Mouse (Mus musculus): Measurements from ENCODE around the gene Kirrel3.
A peak's percentile ranks its signal among the peaks of the same experiment; 100 is the strongest.

Gene Kirrel3

DNA sequence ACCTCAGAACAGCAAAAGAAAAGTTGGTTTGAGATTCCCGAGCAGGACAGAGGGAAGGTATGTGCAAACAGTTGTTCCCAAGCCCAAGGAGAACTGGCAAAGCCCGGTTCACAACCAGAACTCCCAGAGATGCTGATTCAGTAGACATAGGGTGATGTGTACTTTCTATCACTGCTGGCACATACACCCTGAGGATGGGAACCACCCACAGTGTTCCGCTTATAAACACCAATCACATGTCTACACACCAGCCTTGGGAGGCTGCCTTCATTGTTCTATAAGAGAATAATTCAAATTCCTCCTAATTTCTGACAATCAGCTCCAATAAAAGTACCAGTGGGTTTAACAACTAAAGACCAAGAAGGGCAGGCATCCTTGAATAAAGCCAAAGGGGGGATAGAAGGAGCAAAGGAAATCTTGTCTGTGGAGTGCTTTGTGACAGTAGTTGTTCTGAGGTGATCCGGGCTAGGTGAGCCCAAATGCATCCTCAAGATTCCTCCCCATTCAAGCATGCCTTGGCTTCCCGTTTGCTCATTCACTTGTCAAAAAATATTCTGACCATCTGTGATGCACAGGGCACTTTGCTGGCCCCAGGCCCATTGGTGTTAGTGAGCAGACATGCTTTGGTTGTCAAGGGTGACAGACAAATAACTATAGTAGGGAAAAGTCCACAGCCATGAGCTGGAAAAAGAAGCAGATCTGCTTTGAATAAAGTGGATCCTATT is 266.5 kb downstream of the Kirrel3 start:
- no peak for DNase-seq (ENCODE audit: low spot score in 2 of 2)

DNA sequence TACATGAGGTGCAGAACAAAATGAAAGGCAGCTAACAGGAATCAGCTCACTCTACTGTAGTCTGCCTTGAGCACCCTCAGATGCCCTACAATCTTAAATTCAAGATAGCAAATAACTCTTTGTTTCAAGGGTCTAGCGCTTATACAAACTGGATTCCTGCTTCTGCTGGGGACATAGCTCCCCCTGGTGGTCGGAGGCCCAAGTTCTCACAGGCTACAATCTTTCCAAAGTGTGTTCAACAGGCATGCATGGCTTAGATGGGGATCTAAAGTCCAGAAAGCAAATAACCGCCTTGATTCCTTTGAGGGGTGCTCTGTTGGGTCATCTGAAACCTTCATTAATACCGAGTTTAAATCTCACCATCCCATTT is 267.1 kb downstream of the Kirrel3 start:
- DNase-seq (ENCODE audit: low spot score in 2 of 2): peak; percentile 57 to 60

DNA sequence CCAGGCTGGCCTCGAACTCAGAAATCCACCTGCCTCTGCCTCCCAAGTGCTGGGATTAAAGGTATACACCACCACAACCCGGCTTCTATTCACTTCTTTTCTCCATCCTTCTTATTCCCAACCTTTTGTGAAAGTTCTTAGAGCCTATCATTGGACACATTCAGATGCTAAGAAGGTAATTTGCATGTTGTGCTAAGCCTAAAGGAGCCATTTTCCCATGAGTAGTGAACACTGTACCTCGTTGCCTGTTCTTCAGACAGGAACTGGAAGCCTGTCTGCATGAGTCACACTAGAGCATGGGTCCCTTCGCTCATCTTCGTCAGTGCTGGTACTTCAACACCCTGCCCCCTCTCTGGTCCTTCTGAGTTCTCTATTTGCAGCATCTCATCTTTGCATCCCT is 268.2 kb downstream of the Kirrel3 start:
- no peak for DNase-seq (ENCODE audit: low spot score in 2 of 2)

DNA sequence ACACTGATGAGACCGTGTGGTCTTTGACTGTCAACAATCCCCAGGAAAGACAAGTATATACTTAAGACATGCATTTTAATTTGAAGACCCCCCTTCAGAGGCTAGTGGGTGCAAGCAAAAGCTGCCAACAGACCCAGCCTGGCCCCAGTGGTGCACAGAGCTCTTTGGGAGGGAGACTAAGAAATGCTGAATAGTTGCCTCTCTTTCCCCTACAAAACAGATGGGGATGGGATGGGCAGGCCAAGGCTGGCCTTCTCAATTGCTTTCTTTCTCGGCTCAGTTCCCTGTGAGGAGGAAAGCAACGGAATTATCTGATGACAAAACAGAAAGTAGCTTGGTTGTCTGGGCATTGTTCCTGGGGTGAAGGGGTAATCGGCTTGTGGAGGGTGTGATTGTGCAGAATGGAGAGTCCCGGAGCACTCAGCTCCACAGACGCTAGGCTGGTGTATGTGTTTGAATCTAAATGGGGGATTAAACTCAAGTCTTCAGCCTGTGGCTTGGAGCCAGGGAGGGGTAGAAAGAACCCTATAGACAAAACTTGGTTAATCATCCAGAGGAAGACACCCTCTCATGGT is 268.9 kb downstream of the Kirrel3 start:
- DNase-seq (ENCODE audit: low spot score in 2 of 2): no peak

DNA sequence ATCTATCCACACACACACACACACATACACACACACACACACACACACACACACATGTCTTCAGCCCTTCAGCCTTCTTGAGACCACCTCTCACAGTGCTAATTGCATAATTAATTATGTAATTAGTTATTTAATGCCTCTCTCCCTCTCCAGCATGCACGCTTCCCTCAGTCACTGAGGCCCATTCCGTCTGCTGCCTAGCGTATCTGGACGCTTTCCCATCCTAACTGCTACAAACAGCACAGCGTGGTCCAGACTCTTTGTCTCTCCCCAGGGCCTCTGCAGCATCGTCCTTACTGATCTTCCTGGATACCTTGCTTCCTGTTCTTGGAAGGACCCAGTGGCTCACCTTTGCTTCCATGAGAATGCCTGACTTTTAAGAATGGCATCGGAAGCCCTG is 270.4 kb downstream of the Kirrel3 start:
- DNase-seq (ENCODE audit: low spot score in 2 of 2): no peak

DNA sequence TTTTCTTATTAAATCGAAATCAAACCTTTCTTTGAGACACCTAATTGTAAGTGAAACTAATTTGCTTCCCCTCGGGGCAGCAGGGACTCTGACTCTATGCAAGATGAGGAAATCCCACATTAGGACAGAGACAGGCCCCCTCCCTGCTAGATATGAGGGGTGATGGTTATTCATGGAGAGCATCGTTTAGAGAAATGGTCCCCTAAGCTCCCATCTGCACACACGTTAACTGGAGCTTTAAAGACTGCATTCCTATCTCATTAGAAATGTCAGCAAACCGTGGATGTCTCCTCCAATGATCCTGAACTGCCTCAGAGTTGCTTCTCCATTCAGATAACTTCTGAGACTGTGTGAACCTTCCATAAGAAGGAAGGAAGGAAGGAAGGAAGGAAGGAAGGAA is 273.2 kb downstream of the Kirrel3 start:
- DNase-seq (ENCODE audit: low spot score in 2 of 2): no peak

DNA sequence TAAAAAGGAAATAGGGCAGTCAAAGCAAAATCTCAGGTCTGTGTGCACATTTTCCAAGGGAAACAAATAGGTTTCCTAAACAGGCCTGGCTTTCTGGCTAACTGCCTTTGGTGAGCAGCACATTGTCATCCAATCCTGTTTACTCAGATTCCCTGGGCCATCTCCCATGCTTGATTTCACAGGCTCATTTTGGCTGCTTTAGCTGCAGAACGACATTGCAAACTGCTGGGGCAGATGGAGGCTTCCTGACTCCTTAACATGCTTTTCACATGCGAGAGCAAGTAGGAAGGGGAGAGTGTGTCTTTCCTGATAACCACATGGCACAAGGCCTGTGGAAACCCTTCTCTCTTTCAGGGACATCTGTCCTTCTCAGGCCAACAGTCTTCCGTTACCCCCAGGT is 274.8 kb downstream of the Kirrel3 start:
- DNase-seq (ENCODE audit: low spot score in 2 of 2): no peak

DNA sequence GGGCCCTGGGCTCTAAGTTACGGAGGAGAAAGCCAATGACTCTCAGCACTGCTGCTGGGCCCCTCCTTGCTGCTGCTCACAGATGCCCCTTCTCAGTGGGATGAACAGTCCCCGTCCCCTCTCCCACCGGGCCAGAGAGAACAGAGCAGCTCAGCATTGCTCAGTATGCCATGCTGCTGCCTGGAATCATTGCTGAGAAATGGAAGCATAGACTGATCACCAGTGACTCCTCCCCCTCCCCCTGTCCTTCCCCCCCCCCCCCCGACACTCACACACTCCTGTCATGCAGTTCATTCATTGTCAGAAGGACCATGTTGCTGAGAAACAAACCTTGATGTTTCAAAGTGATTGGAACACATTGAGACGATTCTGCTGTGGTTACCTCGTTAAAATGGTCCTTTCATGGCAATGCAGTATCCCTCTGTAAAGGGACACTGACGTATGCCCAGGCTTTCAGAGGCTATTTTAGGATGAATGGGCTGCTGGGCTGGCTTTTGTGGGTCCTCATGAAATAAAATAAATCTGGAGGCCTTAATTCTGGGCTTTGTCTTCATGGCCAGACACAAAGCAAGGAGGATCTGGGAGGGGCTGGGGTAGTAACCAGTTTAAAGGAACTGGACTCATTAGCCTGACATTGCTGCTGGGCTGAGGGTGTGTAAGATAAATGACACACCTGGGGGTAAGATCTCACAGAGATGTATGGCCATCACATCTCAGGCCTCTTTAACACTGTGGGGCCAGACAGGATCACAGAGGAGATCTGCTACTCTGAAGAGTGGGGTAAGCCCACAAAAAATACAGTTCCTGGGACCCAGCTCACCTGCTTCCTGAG is 281.3 kb downstream of the Kirrel3 start:
- DNase-seq (ENCODE audit: low spot score in 2 of 2): no peak

DNA sequence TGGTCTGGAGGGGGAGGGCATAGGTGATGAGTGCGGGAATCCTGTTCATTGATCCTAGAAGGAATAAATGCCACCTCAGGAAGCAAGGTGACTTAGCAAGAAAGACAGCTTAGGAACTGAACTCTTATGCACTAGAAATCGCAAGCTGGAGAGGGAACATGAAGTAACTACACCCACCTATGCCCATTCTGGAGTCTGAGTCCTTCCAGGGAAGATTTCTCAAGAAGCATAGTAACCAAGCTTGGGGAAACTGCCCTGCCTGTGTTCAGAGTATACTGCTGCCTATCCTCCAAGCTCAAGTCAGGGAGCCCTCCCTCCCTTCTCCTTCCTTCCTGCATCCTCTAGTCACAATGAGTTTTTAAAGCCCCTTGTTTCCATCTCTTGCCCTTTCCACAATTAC is 283.3 kb downstream of the Kirrel3 start:
- no peak for DNase-seq (ENCODE audit: low spot score in 2 of 2)

DNA sequence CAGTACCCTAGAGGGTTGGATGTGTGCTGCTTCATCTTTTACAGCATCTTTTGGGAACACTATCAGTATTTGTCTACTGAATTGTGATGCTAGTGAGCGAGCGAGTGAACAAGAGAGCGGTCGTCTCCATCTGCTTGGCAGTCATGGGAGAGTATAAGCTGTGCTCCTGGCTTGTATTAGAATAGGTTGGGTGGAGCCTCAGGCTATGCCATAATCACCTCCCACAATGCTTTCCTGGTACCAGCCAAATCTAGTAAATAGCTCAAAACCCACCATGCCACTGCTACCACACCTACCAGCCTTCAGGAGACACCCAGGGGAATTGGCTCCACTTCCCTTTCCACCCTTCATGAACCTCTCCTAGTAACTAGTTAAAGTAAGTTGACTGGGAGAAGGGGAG is 285.3 kb downstream of the Kirrel3 start:
- DNase-seq (ENCODE audit: low spot score in 2 of 2): no peak

DNA sequence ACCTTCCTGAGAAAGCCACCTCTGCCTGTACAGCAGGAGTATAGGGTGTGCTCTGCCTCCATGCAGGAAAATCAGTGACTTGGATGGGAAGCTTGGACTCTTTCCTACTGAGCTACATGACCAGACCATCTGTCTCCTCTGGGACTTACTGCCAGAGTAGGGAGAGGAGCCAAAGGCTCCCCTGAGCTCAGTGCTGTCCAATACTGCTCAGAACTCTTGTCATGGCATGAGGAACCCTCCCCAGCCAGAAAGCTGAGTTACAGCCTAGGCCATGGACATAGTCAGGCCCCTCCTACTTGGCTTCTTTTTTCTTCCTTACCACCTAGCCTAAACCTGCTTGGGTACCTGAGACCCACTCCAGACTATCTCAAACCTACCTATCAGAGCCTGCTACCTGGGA is 285.7 kb downstream of the Kirrel3 start:
- DNase-seq (ENCODE audit: low spot score in 2 of 2): no peak

DNA sequence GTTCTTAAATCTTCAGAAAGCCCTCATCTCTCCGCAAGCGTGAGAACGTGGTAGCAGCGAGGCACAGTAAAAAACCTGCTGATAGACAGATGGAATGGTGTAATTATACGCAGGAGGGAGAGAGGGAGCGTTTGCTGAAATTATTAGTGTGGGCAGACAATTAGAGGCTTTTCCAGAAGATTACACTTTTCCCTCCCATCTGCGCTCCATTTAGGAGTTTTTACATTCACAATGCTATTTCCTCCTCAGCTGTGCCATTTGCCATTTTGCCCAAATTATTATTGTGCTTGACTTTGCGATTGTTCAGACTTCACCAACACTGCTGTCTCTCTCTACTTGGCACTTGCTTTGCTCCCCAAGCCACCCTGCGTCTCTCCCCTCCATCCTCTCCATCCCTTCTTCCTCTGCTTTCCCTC is 286.3 kb downstream of the Kirrel3 start:
- no peak for DNase-seq (ENCODE audit: low spot score in 2 of 2)

DNA sequence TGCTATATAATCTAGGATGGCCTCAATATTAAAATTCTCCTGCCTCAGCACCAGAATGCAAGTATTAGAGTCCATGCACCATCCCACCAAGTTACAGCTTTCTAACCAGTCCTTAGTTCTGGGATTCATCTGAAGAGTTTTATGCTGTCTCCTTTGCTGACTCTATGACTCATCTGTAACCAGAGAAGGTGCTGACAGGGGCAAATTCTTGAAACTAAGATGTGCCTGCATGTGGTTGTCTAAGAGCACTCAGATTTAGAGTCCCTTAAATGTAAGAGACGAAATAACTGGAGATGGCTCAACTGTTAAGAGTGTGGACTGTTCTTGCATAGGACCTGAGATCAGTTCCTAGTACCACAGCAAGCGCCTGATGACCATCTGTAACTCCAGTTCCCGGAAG is 295.7 kb downstream of the Kirrel3 start:
- no peak for DNase-seq (ENCODE audit: low spot score in 2 of 2)

DNA sequence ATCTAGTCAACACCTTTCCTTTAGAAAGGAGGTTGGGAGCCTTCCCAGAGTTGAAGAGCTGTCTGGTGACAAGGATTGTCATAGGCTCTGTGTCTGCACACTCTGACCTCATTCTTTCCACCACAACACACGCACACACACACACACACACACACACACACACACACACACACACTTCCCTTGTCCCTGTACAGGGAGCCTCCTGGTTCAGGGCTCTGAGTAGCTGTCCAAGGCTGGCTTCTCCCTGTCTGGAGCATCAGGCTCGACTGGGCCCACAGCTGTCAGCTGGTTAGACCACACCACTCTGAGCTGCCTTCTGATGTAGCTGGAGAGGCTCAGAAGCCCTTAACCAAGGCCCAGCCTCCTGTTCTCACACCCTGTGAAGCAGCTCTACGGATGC is 302.2 kb downstream of the Kirrel3 start:
- DNase-seq (ENCODE audit: low spot score in 2 of 2): no peak

DNA sequence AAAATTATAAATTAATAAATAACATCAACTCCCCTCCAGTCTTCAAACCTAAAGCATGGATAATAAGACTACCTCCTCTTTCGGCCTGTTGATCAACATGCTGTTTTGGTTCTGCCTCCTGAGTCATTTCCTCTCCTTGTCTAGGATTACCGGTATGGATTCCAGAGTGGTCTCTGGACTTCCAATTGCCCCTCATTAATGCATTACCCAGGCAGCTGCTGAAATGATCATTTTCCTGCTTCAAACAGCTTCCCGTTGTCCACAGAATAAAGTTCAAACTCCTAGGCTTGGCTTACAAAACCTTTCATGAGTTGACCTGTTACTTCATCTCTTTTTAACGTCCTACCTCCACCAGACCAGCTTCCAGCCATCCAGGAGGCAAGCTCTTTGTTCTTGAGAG is 309.5 kb downstream of the Kirrel3 start:
- no peak for DNase-seq (ENCODE audit: low spot score in 2 of 2)

DNA sequence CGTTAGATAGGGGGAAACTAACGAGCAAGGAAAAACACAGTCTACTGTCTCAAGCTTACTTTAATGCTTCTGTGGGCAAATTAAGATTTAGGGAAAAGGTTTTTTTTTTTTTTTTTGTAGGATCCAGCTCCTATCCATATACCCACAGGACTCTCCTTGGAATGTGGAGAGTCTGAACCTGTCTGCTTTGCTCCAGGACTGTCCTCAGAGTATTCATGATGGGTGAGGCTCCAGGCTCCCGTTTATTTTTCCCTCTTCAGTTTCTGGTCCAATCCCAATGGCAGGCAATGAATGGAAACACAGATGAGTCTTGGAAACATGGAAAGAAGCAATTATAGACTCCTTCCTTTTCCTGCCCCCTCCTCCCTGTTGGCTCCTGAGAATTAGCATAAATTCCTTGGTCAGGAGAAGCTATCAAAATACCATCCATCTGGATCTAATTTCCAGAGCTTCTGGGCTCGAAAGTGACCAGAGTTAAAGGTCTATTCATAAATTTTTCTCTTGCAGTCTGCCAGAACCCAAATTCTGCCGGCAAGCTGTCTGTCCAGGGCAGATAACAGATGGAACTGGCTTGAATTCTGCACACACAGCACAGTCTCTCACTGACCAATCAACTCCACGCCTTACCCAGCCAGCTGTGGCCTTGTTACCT is 312.1 kb downstream of the Kirrel3 start:
- no peak for DNase-seq (ENCODE audit: low spot score in 2 of 2)

DNA sequence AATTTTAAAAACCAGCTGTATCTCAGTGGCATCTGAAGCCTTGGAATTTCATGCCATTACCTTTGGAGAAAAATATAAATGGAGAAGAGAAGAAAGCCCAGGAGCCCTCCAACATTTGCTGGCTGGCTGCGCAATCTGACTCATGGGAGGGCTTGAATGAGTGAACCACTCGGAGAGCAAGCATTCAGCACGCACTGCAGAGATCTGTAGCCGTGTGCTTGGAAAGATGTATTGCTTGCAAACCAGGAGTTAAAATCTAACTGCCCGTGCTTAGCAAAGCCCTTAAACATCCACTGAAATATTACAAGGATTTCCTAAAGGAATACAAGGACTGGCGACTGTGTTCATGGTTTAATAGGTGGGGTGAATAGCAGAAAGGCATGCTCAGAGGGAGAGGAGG is 316.0 kb downstream of the Kirrel3 start:
- DNase-seq (ENCODE audit: low spot score in 2 of 2): no peak

DNA sequence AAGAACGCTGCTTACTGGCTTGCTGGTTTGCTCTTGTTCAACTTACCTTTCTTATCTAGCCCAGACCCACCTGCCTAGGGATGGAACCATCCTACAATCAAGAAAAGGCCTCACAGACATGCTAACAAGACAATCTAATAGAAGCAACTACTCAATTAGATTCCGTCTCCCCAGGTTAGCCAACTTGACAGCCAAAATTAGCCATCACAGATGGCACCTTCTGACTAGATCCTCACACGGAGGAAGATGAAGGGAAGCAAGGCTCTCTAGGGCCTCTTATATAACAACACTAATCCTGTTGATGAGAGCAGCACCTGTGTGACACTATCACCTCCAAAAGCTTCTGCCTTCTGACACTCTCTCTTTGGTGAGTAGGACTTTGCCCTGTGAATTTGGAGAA is 321.2 kb downstream of the Kirrel3 start:
- no peak for DNase-seq (ENCODE audit: low spot score in 2 of 2)

DNA sequence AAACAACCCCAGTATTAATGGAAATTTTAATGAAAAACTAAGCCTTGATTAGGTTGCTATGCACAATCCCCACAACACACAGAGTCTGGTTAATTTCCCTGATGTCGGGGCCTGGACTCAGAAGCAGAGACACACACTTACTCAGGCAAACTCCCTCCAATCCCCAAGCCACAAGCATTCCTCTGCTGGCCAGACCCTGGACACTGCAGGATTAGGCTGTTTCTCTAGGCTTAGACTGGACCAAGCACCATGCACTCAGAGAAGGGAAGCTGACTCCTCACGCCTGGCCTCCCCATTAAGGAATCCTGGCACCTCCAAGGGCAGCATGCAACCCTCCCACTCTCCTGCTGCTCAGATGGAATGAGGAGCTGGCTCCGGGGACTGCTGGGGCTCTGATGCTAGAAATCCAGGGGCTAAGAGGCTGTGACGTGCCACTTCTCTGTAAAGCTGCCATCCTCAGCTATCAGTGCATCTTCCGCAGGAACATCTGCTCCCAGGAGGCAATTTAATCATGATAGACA is 324.4 kb downstream of the Kirrel3 start:
- DNase-seq (ENCODE audit: low spot score in 2 of 2): no peak

DNA sequence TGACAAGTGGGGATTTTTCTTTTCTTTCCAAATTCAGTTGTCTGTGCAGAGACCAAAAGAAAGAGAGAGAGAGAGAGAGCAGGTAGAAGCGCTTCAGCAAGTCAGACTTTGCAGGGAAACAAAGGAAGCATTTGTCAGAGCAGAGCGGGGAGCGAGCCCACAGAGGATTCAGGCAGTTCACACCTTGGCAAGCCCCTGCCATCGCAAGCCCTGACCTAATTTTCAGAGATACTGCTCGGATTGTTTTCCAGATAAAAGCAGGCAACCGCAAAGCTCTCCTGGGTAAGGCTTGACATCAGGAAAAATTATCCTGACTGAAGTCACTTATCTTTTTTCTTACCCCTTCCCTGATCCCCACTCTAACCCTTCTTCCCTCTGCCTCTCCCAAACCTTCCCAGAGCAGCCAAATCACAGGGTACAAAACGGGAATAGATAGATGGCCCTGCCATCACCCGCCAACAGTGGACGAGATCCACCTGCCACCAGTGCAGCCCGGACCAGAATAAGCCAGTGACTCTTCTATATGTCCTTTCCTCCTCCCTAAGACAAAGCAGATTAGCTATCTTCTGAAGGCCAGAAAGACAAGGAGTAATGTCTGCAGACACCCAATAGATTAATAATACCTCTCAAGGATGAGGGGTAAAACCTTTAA is 332.8 kb downstream of the Kirrel3 start:
- no peak for DNase-seq (ENCODE audit: low spot score in 2 of 2)

DNA sequence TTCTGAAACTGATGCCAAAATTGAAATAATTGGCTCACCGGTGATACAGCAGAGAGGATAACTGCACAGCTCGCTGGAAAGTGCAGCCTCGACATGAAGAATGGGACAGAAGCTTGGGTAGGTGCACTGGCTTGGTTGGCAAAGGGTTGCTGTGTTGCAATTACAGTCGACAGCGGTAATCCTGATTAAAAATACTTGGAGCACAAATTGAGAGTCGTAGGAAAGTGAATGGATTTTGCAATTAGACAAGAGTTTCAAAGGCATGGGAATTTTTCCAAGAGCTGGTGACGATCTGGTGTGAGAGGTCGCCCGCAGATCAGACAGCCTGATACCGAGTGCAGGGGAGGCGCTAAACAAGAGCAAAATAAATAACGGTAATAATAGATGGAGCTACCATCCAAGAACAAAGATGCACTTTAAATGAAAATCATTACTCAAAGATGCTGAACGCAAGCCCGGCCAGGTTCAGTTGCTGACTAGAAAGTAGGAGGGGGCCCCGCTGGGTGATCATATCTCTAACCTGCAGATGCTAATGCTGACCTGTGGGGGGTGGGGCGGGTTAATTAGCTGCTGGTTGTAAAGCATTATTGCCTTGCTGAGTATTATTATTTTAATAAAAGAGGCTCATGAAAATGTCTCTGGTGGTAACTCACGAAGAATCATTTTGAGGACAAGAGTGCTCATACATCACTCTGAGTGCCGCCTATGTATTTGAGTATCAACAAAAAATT is 338.8 kb downstream of the Kirrel3 start:
- no peak for DNase-seq (ENCODE audit: low spot score in 2 of 2)
